Mouse (Mus musculus): ENCODE data around the gene Zfp740.
"Not testable (repeated sequence)": the region's sequence is repeated elsewhere in the genome, so short reads cannot be mapped to it uniquely, and the experiment has no call there.

Zfp740 gene

DNA sequence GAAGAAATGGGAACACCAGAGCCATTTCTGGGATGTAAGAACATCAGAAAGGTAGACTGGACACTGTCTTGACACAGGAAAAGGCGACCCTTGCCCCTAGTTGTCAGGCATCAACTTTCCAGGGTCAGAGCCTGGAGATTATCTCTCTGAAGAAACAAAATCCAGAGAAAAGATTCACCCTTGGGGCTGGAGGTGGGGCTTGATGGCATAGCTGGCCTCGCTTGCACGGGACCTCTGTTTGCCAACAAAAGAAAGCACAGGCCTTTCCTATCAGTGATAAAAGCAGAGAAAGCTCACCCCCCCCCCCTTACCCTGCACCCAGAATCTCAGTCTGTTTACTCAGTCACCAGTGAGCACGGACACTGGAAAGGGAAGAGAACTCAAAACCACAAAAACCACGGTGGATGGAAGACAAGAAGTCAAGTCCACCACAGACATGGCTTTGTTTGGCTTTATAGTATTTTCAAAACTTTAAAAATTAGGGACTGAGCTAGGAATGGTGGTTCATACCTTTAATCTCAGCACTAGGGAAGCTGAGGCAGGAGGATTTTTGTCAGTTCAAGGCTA, 10.1 kb upstream of the Zfp740 start:
- no peak for DNase-seq (ENCODE audit: low read depth)

DNA sequence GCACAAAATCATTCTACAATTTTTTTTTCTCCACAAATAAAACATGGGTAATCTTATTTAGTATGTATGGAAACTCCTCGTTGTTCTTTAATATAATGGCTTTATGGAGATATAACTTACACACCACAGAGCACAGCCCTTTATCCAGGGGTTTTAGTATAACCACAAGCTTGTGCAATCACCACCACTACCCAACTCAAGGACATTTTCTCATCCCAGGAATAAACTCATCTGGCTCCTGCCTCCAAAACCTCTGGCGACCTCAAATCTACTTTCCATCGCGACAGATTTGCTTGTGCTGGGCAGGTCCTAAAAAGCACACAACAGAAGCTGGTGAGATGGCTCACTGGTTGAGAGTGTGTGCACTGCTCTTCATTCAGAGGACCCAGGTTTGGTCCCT, 9.4 kb upstream of the Zfp740 start:
- DNase-seq (ENCODE audit: low read depth), result no peak

GRCm38 (mm10) chr15:102194439-102194838, 8.6 kb upstream of the Zfp740 start:
- no peak for DNase-seq (ENCODE audit: low read depth)

GRCm38 (mm10) chr15:102195373-102195772, 7.7 kb upstream of the Zfp740 start:
- no peak for DNase-seq (ENCODE audit: low read depth)

GRCm38 (mm10) chr15:102198841-102199240, 4.2 kb upstream of the Zfp740 start:
- no peak for DNase-seq (ENCODE audit: low read depth)

DNA sequence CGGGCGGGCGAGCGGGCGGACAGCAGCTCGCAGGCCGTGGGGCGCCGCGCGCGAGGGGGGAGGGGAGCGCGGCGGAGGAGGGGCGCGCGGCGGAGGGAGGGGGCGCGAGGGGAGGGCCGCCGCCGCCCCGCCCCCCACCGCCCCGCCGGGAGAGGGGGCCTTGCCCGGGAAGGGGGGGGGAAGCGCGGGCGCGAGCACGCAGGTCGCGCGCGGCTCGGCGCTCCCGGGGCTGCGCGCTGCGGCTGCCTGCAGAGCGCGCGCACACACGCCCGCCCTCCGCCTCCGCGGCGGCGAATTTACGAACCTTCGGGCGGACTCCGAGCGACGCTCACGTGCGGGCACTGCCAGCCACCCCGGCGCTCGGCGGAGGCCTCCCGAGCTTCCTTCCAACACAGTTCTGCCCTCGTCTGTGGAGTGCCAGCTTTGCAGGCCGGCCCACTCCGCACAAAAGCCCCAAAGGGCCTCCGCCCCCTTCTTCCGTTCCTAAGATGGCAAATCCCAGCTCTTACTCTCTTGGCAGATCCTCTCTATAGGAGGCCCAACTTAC, 859 bp downstream of the Zfp740 start:
- peak; percentile 80 for DNase-seq (ENCODE audit: low read depth)

- peak; percentile 17 for DNase-seq (ENCODE audit: low read depth)
Measured at GRCm38 (mm10) chr15:102204674-102205505, 1.8 kb downstream of the Zfp740 start, which contains the start of gene Csad. Csad (minus strand) TSS chr15:102204724.

DNA sequence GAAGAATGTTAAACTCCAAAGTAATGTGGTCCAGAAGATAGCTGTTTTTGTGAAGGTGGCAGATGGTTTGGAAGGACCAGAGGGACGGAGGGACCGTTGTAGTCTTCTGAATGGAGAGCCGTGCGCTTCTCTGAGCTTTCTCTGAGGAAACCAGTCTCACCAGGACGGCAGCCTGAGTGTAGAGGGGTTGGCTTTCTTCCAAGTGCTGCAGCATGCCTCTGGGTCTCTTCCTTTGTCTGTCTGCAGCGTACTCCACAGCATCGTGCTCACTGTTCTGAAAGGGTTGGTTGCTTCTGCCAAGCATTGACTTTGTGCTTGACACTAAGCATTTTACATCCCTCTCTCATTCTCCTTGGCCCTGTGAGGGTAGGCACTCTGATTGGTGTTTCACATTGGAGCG, 2.7 kb downstream of the Zfp740 start:
- DNase-seq (ENCODE audit: low read depth), result peak; percentile 75

GRCm38 (mm10) chr15:102207351-102207750, 4.3 kb downstream of the Zfp740 start:
- DNase-seq (ENCODE audit: low read depth), result no peak

DNA sequence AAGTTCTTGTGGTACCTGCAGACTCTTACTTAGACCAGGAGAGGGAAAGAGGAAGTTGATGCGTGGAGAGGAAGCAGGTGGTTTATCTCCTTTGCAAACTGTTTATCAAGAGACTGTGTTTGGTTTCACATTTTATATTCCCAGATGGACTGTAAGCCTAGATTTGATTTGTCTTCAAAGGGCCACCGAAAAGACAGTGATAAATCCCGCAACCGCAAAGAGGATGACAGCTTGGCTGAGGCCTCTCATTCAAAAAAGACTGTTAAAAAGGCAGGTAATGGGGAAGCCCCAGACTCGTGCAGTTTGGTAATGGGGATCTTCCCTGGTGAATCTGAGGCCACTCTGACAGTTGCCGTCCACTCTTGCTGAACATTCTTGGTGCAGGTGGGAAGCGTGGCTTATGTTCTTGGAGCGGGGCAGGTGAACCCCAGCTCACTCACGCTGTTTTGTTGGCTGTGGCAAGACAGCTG, 5.1 kb downstream of the Zfp740 start:
- peak; percentile 54 for DNase-seq (ENCODE audit: low read depth)

GRCm38 (mm10) chr15:102209114-102209513, 6.1 kb downstream of the Zfp740 start:
- DNase-seq (ENCODE audit: low read depth), result no peak

- DNase-seq (ENCODE audit: low read depth), result no peak
Measured at GRCm38 (mm10) chr15:102210816-102211215, 7.8 kb downstream of the Zfp740 start.

GRCm38 (mm10) chr15:102211895-102212294, 8.8 kb downstream of the Zfp740 start:
- no peak for DNase-seq (ENCODE audit: low read depth)

DNA sequence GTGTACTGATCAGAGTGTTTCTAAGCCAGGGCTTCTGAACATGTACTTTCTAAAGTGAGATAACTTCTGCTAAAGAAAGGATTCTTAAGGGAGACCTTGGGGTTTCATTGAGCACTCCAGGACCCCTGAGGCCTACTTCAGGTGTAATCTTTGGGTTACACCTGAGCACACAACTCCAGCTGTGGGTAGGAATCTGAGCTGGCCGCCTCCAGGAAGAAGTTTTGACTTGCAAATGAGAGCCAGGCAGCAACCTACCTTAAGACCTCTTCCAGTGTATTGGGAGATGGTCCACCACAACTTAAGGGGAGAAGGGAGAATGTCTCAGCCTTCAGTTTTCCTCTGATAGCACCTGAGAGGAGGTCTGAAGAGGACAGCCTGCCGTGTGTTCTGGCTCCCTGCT, 11.1 kb downstream of the Zfp740 start:
- no peak for DNase-seq (ENCODE audit: low read depth)

GRCm38 (mm10) chr15:102215624-102216023, 12.6 kb downstream of the Zfp740 start:
- DNase-seq (ENCODE audit: low read depth), result no peak

- no peak for DNase-seq (ENCODE audit: low read depth)
Measured at GRCm38 (mm10) chr15:102216459-102217228, 13.6 kb downstream of the Zfp740 start.

- DNase-seq (ENCODE audit: low read depth), result no peak
Measured at GRCm38 (mm10) chr15:102217325-102217724, 14.3 kb downstream of the Zfp740 start.

DNA sequence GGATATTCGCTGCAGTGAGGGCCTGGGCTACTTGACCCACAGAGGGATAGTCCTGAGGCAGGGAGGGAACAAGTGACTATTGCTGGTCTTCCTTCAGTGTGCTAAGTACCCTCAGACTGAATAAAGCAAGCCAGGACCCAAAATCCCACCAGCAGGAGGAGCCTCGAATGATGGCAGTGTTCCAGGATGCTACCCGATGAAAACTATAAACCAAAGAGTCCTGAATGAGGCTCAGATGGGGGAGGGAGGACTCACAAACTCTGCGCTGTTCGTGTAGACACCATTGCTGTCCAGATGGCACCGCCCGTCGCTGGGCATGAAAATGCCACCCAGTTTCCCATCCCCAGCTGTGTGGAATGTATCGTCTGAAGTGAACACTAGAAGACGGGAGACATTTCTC, 19.3 kb downstream of the Zfp740 start:
- no peak for DNase-seq (ENCODE audit: low read depth)

- peak; percentile 81 for DNase-seq (ENCODE audit: low read depth)
Measured at GRCm38 (mm10) chr15:102224186-102224991, 21.3 kb downstream of the Zfp740 start.

DNA sequence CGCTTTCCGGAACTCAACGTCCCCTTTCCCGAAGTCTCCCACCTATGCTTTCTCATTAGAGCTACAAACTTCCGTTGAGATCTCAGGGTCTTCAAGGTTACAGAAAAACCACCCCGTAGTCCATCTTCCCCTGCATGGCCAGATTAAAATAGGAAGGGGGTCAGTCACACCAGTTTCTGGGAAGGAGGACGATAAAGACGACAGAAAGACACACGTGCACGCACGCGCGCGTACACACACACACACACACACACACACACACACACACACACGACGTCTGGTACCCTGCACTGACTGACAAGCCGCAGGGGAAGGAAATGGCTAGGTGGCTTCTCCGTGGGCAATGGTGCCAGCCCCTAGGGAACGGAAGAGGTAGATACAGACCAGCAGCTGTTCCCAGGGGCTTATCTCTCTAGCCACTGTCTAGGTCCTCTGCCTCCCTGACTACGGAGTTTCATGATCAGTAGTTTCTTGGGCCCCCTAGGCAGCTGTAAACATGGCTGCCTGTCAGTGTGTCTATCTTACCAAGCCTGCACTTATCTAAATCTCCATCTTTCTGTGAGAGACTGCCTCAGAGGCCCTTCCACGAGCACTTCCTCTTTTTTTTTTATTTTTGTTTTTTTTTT, 22.1 kb downstream of the Zfp740 start:
- peak; percentile 86 for DNase-seq (ENCODE audit: low read depth)

DNA sequence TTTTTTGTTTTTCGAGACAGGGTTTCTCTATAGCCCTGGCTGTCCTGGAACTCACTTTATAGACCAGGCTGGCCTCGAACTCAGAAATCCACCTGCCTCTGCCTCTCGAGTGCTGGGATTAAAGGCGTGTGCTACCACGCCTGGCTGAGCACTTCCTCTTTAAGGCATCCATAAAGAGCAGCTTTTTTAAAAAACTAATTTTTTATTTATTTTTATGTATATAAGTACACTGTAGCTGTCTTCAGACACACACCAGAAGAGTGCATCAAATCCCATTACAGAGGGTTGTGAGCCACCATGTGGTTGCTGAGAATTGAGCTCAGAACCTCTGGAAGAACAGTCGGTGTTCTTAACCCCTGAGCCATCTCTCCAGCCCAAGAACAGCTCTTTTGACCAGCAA, 22.6 kb downstream of the Zfp740 start:
- DNase-seq (ENCODE audit: low read depth), result not testable (repeated sequence)

All from naive thymus-derived CD4-positive, alpha-beta T cell, adult 2 months (primary cell).